Mouse (Mus musculus) heart, postnatal 0 days (tissue): ENCODE results near the gene Met. TPM values are rescaled to one million over a fixed set of nuclear protein-coding genes. Genes with fewer than 3 reads are reported as not detected.

ENCODE experiments used
- ATAC-seq: fragments of 200-750 bp; cut with Nextera tagmentation; 2 replicates; pipeline ENCODE4 v1.8.0; 2017; ENCODE audit warnings: low read depth, moderate number of reproducible peaks, moderate library complexity; ENCODE audit not compliant: insufficient read depth
- DNase-seq: peaks from one replicate; pipeline ENCODE4 v3.0.0-alpha.2; 2016; ENCODE audit warnings: low spot score
- H3K27ac ChIP-seq: fragments of 300-500 bp; sonication (generic); 2 replicates; pipeline ENCODE4 v1.5.1; 2014; ENCODE audit warnings: low read depth, mild to moderate bottlenecking
- H3K27me3 ChIP-seq: fragments of 300-500 bp; sonication (generic); 2 replicates; pipeline ENCODE4 v1.6.1; 2014; ENCODE audit warnings: low read length, mixed read lengths; ENCODE audit not compliant: control insufficient read depth, insufficient read depth
- H3K36me3 ChIP-seq: fragments of 300-500 bp; sonication (generic); replicated peaks from 2 replicates; pipeline ENCODE4 v1.6.1; 2014; ENCODE audit warnings: low read length, mixed read lengths; ENCODE audit not compliant: control insufficient read depth, insufficient read depth
- H3K4me1 ChIP-seq: fragments of 300-500 bp; sonication (generic); 2 replicates; pipeline ENCODE4 v1.6.1; 2014; ENCODE audit warnings: antibody characterized with exemption; ENCODE audit not compliant: control insufficient read depth, insufficient read depth
- H3K4me2 ChIP-seq: fragments of 300-500 bp; sonication (generic); 2 replicates; pipeline ENCODE4 v1.6.1; 2014; ENCODE audit warnings: low read depth, mild to moderate bottlenecking, low read length, moderate library complexity
- H3K4me3 ChIP-seq: fragments of 300-500 bp; sonication (generic); 2 replicates; pipeline ENCODE4 v1.5.1; 2014; ENCODE audit warnings: low read depth, low read length
- H3K9ac ChIP-seq: fragments of 300-500 bp; sonication (generic); replicated peaks from 2 replicates; pipeline ENCODE4 v1.6.1; 2014; ENCODE audit warnings: low read depth, low read length, mixed read lengths
- H3K9me3 ChIP-seq: fragments of 300-500 bp; sonication (generic); replicated peaks from 2 replicates; pipeline ENCODE4 v1.6.1; 2016; ENCODE audit warnings: low read length; ENCODE audit not compliant: control insufficient read depth
- CTCF ChIP-seq: IDR thresholded peaks from 2 replicates; pipeline ENCODE4 v1.5.1; 2016; ENCODE audit warnings: antibody characterized with exemption, control low read depth, low read depth
- EP300 ChIP-seq: IDR thresholded peaks from 2 replicates; pipeline ENCODE4 v1.6.1; 2016; ENCODE audit warnings: antibody characterized with exemption, low read depth
- WGBS: fragments of 180-500 bp; shearing (Covaris S2); extraction: QIAGEN DNeasy Blood & Tissue Kit; methylation state at CpG from one replicate; pipeline ENCODE4 v1.1.7; 2014; 5-methylcytosine and 5-hydroxymethylcytosine counted together
- polyA plus RNA-seq: library from polyadenylated mRNA; unstranded; fragments of >200 nt; fragmentation: Nextera tagmentation; extraction: Ambion mirVana; gene quantifications from 2 replicates; pipeline ENCODE4 v1.2.1, GENCODE M21; 2015
- total RNA-seq: library from RNA; depleted of rRNA; stranded (reverse); fragments of >200 nt; gene quantifications from 2 replicates; pipeline ENCODE4 v1.2.3, GENCODE M21; 2014; ENCODE audit warnings: low replicate concordance

The Met gene
- total and polyA plus RNA-seq, 2 experiments from 2014 or later = 0.61 to 2.7 TPM

DNA sequence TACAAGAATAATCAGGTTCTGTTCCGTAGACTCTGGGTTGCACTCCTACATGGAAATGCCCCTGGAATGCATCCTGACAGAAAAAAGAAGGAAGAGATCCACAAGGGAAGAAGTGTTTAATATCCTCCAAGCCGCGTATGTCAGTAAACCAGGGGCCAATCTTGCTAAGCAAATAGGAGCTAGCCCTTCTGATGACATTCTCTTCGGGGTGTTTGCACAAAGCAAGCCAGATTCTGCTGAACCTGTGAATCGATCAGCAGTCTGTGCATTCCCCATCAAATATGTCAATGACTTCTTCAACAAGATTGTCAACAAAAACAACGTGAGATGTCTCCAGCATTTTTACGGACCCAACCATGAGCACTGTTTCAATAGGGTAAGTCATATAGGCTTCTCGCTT, 28.5 kb downstream of the Met start:
- 87% methylated on average over 8 of the region's 8 CpGs for WGBS
- no peak for DNase-seq

DNA sequence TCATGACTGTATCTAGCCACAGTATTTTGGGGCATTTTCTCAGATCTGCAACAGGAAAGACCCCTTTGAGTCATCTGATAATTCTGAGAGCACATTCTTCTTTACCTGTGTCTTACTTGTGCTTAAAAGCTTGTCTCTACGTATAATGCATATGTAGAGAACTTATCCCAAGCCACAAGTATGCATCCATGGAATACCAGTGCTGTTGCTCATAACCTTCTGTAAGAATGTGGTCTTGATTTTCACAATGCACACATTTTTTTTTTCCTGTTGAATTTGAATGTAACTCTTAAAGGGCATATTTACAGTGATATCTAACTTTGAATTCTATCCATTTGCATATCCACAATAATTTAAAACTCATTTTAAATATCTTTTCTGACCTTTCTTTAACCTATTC, 31.8 kb downstream of the Met start:
- ATAC-seq = no peak
- 80% methylated on average over 1 of the region's 1 CpGs for WGBS

More for the DNA sequence above, 28.5 kb downstream of the Met start:
- H3K27ac ChIP-seq = no peak overlapping the region
- TF ChIP-seq EP300 (no peak), CTCF (no peak)
- no peaks in the 10 kb centered on the region for H3K4me1 ChIP-seq
- H3K9me3 ChIP-seq = no peaks in the 10 kb centered on the region
- no peaks in the 10 kb centered on the region for H3K27me3 ChIP-seq
- H3K4me3 ChIP-seq = no peak overlapping the region
- no peak overlapping the region for H3K4me2 ChIP-seq
- H3K9ac ChIP-seq = no peak overlapping the region
- no peaks in the 10 kb centered on the region for H3K36me3 ChIP-seq
- ATAC-seq = no peak

DNA sequence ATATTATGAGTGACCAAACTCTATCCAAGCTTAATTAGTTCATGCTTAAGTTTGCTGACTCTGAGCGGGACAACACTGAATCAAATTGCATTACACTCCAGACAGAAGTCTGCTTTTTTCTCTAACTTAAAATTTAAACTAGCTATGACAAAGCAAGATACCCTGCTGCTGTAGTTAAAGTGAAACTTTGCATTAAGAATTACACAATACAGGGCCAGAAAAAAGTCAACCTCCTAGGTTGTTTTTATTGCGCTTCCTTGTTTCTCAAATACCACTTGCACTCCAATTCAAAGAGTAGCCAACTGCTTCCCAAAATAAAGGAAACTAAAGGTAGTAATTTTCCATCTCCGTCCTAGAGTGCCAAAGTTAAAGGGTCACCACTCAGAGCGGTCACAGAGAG, 33.8 kb downstream of the Met start:
- TF ChIP-seq CTCF = no peak
- TF ChIP-seq EP300 = no peak
- no peak overlapping the region for H3K4me3 ChIP-seq
- H3K27me3 ChIP-seq = no peaks in the 10 kb centered on the region
- no peaks in the 10 kb centered on the region for H3K9me3 ChIP-seq
- no peaks in the 10 kb centered on the region for H3K4me1 ChIP-seq
- no peak overlapping the region for H3K9ac ChIP-seq
- H3K36me3 ChIP-seq = no peaks in the 10 kb centered on the region
- no peak for ATAC-seq
- WGBS = 84% methylated on average over 4 of the region's 4 CpGs
- DNase-seq = no peak
- H3K4me2 ChIP-seq = no peak overlapping the region
- H3K27ac ChIP-seq = no peak overlapping the region

More for the DNA sequence above, 31.8 kb downstream of the Met start:
- no peaks in the 10 kb centered on the region for H3K9me3 ChIP-seq
- no peak overlapping the region for H3K4me2 ChIP-seq
- DNase-seq = no peak
- no peak overlapping the region for H3K9ac ChIP-seq
- no peaks in the 10 kb centered on the region for H3K36me3 ChIP-seq
- H3K4me3 ChIP-seq = no peak overlapping the region
- H3K4me1 ChIP-seq = no peaks in the 10 kb centered on the region
- no peak overlapping the region for H3K27ac ChIP-seq
- H3K27me3 ChIP-seq = no peaks in the 10 kb centered on the region
- TF ChIP-seq CTCF = no peak
- TF ChIP-seq EP300 = no peak

DNA sequence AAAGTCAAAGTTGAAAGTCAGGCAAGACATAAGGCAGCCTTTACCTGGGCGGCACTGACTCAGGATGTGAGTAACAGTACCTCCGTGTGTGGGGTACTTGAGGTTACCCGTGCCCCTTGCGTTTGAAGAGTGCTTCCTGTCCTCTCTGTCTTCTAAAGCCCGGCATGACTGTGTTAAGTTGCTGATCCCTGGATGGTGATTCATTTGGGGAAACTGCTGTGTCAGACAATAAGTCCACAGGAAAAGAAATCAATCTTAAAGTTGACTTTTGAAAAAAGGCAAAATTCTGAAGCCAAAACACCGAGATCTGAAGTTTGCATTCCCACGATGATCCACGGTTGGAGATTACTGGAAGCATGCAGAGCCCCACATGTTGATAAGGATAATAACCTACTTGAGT, 35.2 kb downstream of the Met start:
- Histone ChIP-seq H3K27ac (no peak overlapping the region), H3K4me1 (no peaks in the 10 kb centered on the region), H3K4me2 (no peak overlapping the region), H3K9ac (no peak overlapping the region), H3K9me3 (no peaks in the 10 kb centered on the region), H3K27me3 (no peaks in the 10 kb centered on the region), H3K4me3 (no peak overlapping the region), H3K36me3 (no peaks in the 10 kb centered on the region)
- TF ChIP-seq CTCF (no peak), EP300 (no peak)
- ATAC-seq (no peak), DNase-seq (no peak)
- 52% methylated on average over 8 of the region's 8 CpGs for WGBS

DNA sequence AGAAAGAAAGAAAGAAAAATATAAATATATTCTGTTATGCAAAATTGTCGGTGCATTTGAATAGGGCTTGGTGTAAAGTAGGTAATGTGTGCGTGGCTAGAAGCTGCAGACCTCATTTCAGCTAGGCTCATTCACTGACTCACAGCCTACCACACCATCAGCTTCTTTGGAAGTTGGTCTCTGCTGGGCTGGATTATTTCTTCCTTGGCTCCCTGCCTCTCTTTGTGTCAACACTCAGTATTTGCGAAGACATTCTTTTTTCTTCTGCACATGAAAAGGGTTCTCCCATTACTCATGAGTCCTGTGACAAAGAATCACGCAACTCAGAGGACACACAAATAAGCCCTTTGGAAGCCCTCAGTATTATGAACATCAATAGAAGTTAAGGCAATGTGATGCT, 37.8 kb downstream of the Met start:
- Histone ChIP-seq H3K4me1 (no peaks in the 10 kb centered on the region), H3K4me2 (no peak overlapping the region), H3K27me3 (no peaks in the 10 kb centered on the region), H3K36me3 (no peaks in the 10 kb centered on the region), H3K9me3 (no peaks in the 10 kb centered on the region), H3K27ac (no peak overlapping the region), H3K4me3 (no peak overlapping the region), H3K9ac (no peak overlapping the region)
- no peak for ATAC-seq
- DNase-seq = no peak
- 80% methylated on average over 4 of the region's 4 CpGs for WGBS
- TF ChIP-seq EP300 (no peak), CTCF (no peak)

DNA sequence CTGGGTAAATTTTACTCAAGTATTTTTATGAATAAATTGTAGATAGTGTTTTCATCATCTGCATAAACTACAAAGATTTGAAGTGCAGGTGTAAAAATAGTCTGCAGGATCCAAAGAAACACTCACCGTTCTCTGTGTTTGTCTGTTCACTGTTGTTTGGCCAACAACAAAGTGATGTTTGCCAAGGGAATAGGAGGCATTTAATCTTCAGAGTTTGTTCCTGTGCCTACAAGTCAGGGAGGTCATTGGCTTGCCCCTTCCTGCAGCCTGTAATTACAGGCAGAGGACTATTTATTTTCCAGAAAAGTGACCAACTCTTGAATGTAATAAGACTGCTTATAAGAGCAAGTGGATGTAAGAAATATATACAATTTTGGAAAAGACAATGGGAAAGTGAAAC, 38.7 kb downstream of the Met start:
- WGBS = 74% methylated on average over 1 of the region's 1 CpGs
- H3K36me3 ChIP-seq = no peaks in the 10 kb centered on the region
- H3K4me1 ChIP-seq = no peaks in the 10 kb centered on the region
- no peaks in the 10 kb centered on the region for H3K9me3 ChIP-seq
- H3K4me3 ChIP-seq = no peak overlapping the region
- H3K9ac ChIP-seq = no peak overlapping the region
- no peak overlapping the region for H3K27ac ChIP-seq
- no peak for TF ChIP-seq CTCF
- no peak for TF ChIP-seq EP300
- no peak overlapping the region for H3K4me2 ChIP-seq
- no peak for ATAC-seq
- no peaks in the 10 kb centered on the region for H3K27me3 ChIP-seq
- no peak for DNase-seq
